Mouse (Mus musculus) liver, adult 2 months (tissue): ENCODE data around the gene Shisa5.

Experiments used
- CTCF ChIP-seq: fragments of 200-500 bp; IDR thresholded peaks from 2 replicates; pipeline ENCODE4 v1.5.1; 2011; ENCODE audit warnings: low read depth, low read length, control low read depth
- POLR2A ChIP-seq: fragments of 200-500 bp; IDR thresholded peaks from 2 replicates; pipeline ENCODE4 v1.6.1; 2011; ENCODE audit warnings: low read length, control low read depth; ENCODE audit not compliant: insufficient read depth; ENCODE audit errors: extremely low read depth

GRCm38 (mm10) chr9:109027521-109027920, 10.8 kb upstream of the Shisa5 start:
- TF ChIP-seq CTCF = no peak
- TF ChIP-seq POLR2A = no peak
